Mouse (Mus musculus): ENCODE measurements around the gene Crygb. TPM values are rescaled to one million over a fixed set of nuclear protein-coding genes. Genes with fewer than 3 reads are reported as not detected.
"Not testable (repeated sequence)": the region's sequence is repeated elsewhere in the genome, so short reads cannot be mapped to it uniquely, and the experiment has no call there.

Crygb gene
- polyA plus RNA-seq, 1 experiment, result not detected

- H3K4me1 ChIP-seq (ENCODE audit: control insufficient read depth, insufficient read depth, low read length), result no peaks in the 10 kb centered on the region
- 84% methylated on average over 8 of the region's 8 CpGs for WGBS
- H3K27ac ChIP-seq (ENCODE audit: control insufficient read depth, insufficient read depth, low read depth, low read length, poor library complexity), result no peak within 1 kb of the TSS
- TF ChIP-seq POLR2A (IDR thresholded peaks at IDR 0.05; ENCODE audit: borderline replicate concordance, control insufficient read depth, low read depth, low read length) (no peak), CTCF (IDR thresholded peaks at IDR 0.05; ENCODE audit: control insufficient read depth, insufficient read depth, low read length) (no peak)
- H3K4me3 ChIP-seq (replicated peaks; ENCODE audit: control insufficient read depth, low read depth, low read length), result no peak within 1 kb of the TSS
Measured at GRCm38 (mm10) chr1:65063352-65063751, 18.7 kb downstream of the Crygb start, which contains the start of gene Crygd. TSS of gene Crygd (minus strand) at chr1:65063452.

- no peaks in the 10 kb centered on the region for H3K4me1 ChIP-seq (ENCODE audit: control insufficient read depth, insufficient read depth, low read length)
- H3K4me3 ChIP-seq (replicated peaks; ENCODE audit: control insufficient read depth, low read depth, low read length), result no peak overlapping the region
- no peak overlapping the region for H3K27ac ChIP-seq (ENCODE audit: control insufficient read depth, insufficient read depth, low read depth, low read length, poor library complexity)
- TF ChIP-seq CTCF (IDR thresholded peaks at IDR 0.05; ENCODE audit: control insufficient read depth, insufficient read depth, low read length), result no peak
- TF ChIP-seq POLR2A (IDR thresholded peaks at IDR 0.05; ENCODE audit: borderline replicate concordance, control insufficient read depth, low read depth, low read length), result no peak
- WGBS, result 66% methylated on average over 2 of the region's 2 CpGs
Measured at GRCm38 (mm10) chr1:65052140-65052539, 29.9 kb downstream of the Crygb start.

DNA sequence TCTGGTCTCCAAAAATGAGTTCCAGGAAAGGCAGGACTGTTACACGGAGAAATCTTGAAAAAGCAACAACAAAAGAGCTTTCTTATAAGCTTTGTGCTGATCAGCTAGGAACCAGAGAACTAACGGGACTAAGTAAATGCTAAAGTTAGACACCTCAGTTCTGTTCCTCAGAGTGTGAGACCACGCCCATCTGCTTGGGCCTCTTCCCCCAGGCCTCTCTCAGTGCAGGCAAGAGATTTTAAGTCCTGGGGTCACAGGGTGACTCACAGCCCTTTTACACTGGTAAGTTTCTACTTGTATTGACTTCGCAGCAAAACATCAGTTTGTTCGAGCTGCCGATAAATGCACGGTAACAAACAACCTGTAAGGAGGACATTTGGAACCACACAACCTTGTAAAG lies 30.4 kb downstream of the Crygb start:
- H3K4me1 ChIP-seq (ENCODE audit: control insufficient read depth, insufficient read depth, low read length), result no peaks in the 10 kb centered on the region
- TF ChIP-seq POLR2A (IDR thresholded peaks at IDR 0.05; ENCODE audit: borderline replicate concordance, control insufficient read depth, low read depth, low read length) (no peak), CTCF (IDR thresholded peaks at IDR 0.05; ENCODE audit: control insufficient read depth, insufficient read depth, low read length) (no peak)
- no peak overlapping the region for H3K4me3 ChIP-seq (replicated peaks; ENCODE audit: control insufficient read depth, low read depth, low read length)
- 78% methylated on average over 7 of the region's 7 CpGs for WGBS
- no peak overlapping the region for H3K27ac ChIP-seq (ENCODE audit: control insufficient read depth, insufficient read depth, low read depth, low read length, poor library complexity)

DNA sequence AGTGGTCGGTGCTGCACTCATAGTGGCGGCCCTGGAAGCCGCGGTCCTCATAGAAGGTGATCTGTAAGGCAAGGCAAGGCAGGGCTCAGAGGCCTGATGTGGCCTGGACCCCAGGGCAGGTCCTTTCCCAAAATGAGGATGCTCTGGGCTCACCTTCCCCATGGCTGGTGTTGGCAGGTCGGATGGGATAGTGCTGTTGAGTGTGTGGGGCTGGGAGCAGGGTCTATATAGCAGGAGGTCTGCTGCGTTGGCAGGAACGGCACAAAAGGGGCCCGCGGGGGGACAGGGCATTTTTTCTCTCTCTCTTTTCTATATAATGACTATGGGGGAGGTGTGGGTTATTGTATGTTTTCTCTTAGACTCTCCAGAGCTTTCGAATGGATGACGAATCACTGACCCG lies 31.1 kb downstream of the Crygb start, which contains the start of gene Cryge:
TSS of gene Cryge (minus strand) at position 198 of the 400 bp plus-strand sequence.
- H3K4me1 ChIP-seq (ENCODE audit: control insufficient read depth, insufficient read depth, low read length); H3K27ac ChIP-seq (ENCODE audit: control insufficient read depth, insufficient read depth, low read depth, low read length, poor library complexity); H3K4me3 ChIP-seq (replicated peaks; ENCODE audit: control insufficient read depth, low read depth, low read length): not testable (repeated sequence)
- WGBS, result 85% methylated on average over 12 of the region's 12 CpGs

GRCm38 (mm10) chr1:65048781-65049180 lies 33.3 kb downstream of the Crygb start:
- WGBS, result 67% methylated on average over 12 of the region's 12 CpGs
- no peak overlapping the region for H3K27ac ChIP-seq (ENCODE audit: control insufficient read depth, insufficient read depth, low read depth, low read length, poor library complexity)
- no peaks in the 10 kb centered on the region for H3K4me1 ChIP-seq (ENCODE audit: control insufficient read depth, insufficient read depth, low read length)
- TF ChIP-seq CTCF (IDR thresholded peaks at IDR 0.05; ENCODE audit: control insufficient read depth, insufficient read depth, low read length), result no peak
- no peak for TF ChIP-seq POLR2A (IDR thresholded peaks at IDR 0.05; ENCODE audit: borderline replicate concordance, control insufficient read depth, low read depth, low read length)
- no peak overlapping the region for H3K4me3 ChIP-seq (replicated peaks; ENCODE audit: control insufficient read depth, low read depth, low read length)

DNA sequence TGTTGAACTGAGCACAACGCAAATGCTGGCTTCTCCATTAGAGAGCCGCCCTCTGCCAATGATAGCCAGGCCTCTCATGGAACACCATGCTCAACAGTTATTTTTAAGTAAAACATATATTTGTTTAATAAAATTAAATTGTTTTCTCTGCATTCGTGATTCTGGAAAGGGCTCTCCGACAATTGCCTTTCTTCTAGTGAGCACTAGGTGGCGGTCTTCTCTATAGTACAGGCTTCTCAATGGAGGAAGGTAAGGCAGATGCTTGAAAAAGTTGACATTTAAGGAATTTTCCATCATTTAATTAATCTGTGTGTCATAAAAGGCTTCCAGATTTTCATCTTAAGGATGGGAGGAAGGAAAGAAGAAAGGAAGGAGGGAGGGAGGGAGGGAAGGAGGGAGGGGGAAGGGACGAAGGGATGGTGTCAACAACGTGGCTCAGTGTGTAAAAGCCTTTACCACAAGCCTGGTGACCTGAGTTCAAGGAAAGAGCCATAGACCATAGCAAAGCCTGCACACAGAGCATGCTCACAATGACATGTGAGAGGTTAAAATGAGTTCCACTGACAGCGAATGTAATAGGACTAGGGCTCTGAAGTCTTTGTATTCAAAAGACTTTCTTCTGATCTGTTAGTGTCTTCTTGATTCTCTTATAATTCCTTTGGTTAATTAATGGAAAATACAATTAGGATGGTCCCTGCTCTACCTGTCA lies 35.5 kb downstream of the Crygb start:
- 34% methylated on average over 8 of the region's 8 CpGs for WGBS
- no peak for TF ChIP-seq POLR2A (IDR thresholded peaks at IDR 0.05; ENCODE audit: borderline replicate concordance, control insufficient read depth, low read depth, low read length)
- no peak for TF ChIP-seq CTCF (IDR thresholded peaks at IDR 0.05; ENCODE audit: control insufficient read depth, insufficient read depth, low read length)

DNA sequence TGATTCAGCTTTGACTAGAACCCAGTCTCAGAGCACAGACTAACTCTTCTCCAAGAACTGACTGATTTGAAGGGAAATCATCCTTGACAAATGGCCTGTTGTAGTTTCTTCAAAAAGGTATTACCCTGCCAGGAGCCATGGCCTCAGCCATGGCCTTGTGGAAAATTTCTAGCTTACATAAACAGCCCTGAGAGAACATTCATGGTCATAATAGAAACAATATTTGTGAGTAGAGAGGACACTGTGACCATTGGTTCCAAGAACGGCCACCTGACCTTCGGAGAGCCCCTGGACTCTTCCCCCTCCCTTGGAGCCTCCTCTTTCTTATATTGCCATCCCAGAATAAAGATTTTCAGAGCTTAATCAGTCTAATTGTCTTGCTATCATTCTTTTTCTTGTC lies 38.7 kb downstream of the Crygb start:
- TF ChIP-seq CTCF (IDR thresholded peaks at IDR 0.05; ENCODE audit: control insufficient read depth, insufficient read depth, low read length) (no peak), POLR2A (IDR thresholded peaks at IDR 0.05; ENCODE audit: borderline replicate concordance, control insufficient read depth, low read depth, low read length) (no peak)
- no peak overlapping the region for H3K4me3 ChIP-seq (replicated peaks; ENCODE audit: control insufficient read depth, low read depth, low read length)
- no peaks in the 10 kb centered on the region for H3K4me1 ChIP-seq (ENCODE audit: control insufficient read depth, insufficient read depth, low read length)
- WGBS, result 76% methylated on average over 2 of the region's 2 CpGs
- no peak overlapping the region for H3K27ac ChIP-seq (ENCODE audit: control insufficient read depth, insufficient read depth, low read depth, low read length, poor library complexity)

More for the DNA sequence above, 35.5 kb downstream of the Crygb start:
- Histone ChIP-seq H3K4me1 (ENCODE audit: control insufficient read depth, insufficient read depth, low read length) (no peaks in the 10 kb centered on the region), H3K4me3 (replicated peaks; ENCODE audit: control insufficient read depth, low read depth, low read length) (no peak overlapping the region), H3K27ac (ENCODE audit: control insufficient read depth, insufficient read depth, low read depth, low read length, poor library complexity) (no peak overlapping the region)

DNA sequence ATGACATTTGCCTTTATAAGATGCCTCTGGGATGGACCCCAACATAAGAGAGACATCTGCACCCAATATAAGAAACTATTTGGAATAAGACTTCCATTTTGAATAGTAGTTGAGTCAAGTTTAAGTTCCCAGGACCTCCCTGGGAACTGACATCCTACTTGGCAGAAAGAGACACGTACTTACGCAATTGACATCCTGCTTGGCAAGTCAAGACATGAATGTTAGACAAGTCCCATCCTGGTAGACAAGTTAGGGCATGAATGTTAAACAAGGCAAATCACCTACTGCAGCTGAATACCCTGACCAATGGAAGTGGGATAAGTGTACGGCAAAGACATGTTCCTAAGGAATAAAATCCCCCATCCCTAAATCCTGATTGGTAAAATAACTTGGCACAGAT lies 40.3 kb downstream of the Crygb start:
- Histone ChIP-seq H3K4me3 (replicated peaks; ENCODE audit: control insufficient read depth, low read depth, low read length) (no peak overlapping the region), H3K4me1 (ENCODE audit: control insufficient read depth, insufficient read depth, low read length) (no peaks in the 10 kb centered on the region), H3K27ac (ENCODE audit: control insufficient read depth, insufficient read depth, low read depth, low read length, poor library complexity) (no peak overlapping the region)
- 80% methylated on average over 3 of the region's 3 CpGs for WGBS
- TF ChIP-seq CTCF (IDR thresholded peaks at IDR 0.05; ENCODE audit: control insufficient read depth, insufficient read depth, low read length) (no peak), POLR2A (IDR thresholded peaks at IDR 0.05; ENCODE audit: borderline replicate concordance, control insufficient read depth, low read depth, low read length) (no peak)

DNA sequence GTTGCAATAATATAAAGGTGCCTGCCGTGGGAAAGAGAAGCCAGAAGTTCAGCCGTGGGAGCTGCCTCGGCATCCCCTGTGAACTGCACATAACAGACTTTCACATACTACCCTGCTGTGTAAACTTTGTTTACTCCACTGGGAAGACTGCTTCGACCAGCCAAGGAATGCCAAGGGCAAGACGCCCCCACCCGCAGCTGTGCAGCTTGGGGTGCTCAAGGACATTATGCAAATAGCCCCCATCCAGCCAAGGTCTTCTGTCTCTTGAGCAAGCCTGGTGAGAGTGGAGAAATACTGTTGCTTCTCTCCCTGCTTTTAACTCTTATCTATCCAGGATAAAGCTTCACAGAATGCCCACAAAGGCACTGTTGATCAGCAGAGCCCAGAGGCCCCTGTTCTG lies 41.3 kb downstream of the Crygb start:
- H3K4me1 ChIP-seq (ENCODE audit: control insufficient read depth, insufficient read depth, low read length), result no peaks in the 10 kb centered on the region
- WGBS, result 69% methylated on average over 6 of the region's 6 CpGs
- no peak for TF ChIP-seq CTCF (IDR thresholded peaks at IDR 0.05; ENCODE audit: control insufficient read depth, insufficient read depth, low read length)
- no peak for TF ChIP-seq POLR2A (IDR thresholded peaks at IDR 0.05; ENCODE audit: borderline replicate concordance, control insufficient read depth, low read depth, low read length)
- H3K4me3 ChIP-seq (replicated peaks; ENCODE audit: control insufficient read depth, low read depth, low read length), result no peak overlapping the region
- H3K27ac ChIP-seq (ENCODE audit: control insufficient read depth, insufficient read depth, low read depth, low read length, poor library complexity), result no peak overlapping the region

All from bone marrow, adult 2 months (tissue).